Mouse (Mus musculus): ENCODE results near the gene Atp6v1fnb. TPM values are rescaled to one million over a fixed set of nuclear protein-coding genes. Genes with fewer than 3 reads are reported as not detected.

Atp6v1fnb gene
- total and polyA plus RNA-seq, 3 experiments: 0.13 TPM; not detected in 2

DNA sequence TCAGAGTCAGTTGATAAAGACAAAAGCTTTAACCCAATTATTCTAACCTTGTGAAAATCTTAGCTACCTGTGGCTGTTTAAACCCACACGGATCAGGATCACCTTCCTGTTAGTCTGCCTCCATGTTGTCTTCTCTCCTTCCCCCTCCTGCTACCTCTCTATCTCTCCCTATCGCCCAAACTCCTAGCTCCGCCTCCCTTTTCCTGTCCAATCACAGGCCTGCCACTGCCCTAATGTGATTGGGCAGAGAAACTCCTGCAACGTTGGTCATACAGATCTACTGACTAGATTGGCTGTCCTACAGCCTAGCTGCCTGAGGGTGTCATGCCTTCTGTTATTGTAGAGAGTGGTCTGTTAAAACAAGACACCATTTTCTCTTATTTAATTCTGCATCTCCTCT lies 21.4 kb upstream of the Atp6v1fnb start:
- H3K9ac ChIP-seq (ENCODE audit: control insufficient read depth, low read depth, low read length, poor library complexity, severe bottlenecking): no peak overlapping the region
- no peak overlapping the region for H3K27ac ChIP-seq (ENCODE audit: control insufficient read depth, low read depth, low read length)
- TF ChIP-seq GATA1 (IDR thresholded peaks at IDR 0.05; ENCODE audit: low read depth, low read length) (peak; percentile 68), POLR2A (IDR thresholded peaks at IDR 0.05; ENCODE audit: control insufficient read depth in 1 of 2, insufficient read depth in 1 of 2, low read depth in 1 of 2, low read length in 2 of 2, poor library complexity in 1 of 2) (peak in 1 of 2 experiments; percentile 56; a peak in 2 of 4 replicates), RAD21 (IDR thresholded peaks at IDR 0.05; ENCODE audit: low read depth, low read length) (no peak), HCFC1 (IDR thresholded peaks at IDR 0.05; ENCODE audit: low read depth, low read length) (0 out of 2 replicates have a peak, but pooled peaks have one; percentile 27), MEF2A (IDR thresholded peaks at IDR 0.05; ENCODE audit: extremely low read depth, insufficient replicate concordance, low read depth, low read length, poor library complexity, severe bottlenecking) (no peak), NELFE (IDR thresholded peaks at IDR 0.05; ENCODE audit: low read depth, low read length) (peak; percentile 44; the same call in 1 of the 2 replicates), TBP (IDR thresholded peaks at IDR 0.05; ENCODE audit: low read depth, low read length) (peak; percentile 57; the same call in 1 of the 2 replicates), MAX (IDR thresholded peaks at IDR 0.05; ENCODE audit: low read length) (peak; percentile 35; the same call in 1 of the 2 replicates)
- H3K36me3 ChIP-seq (ENCODE audit: control insufficient read depth in 1 of 2, insufficient read depth in 2 of 2, low read length in 2 of 2): no peaks in the 10 kb centered on the region; a peak in 1 of 4 replicates
- H3K9me3 ChIP-seq (replicated peaks; ENCODE audit: insufficient read depth, low read length): no peaks in the 10 kb centered on the region
- H3K4me1 ChIP-seq (ENCODE audit: control insufficient read depth in 1 of 2, insufficient read depth in 2 of 2, low read length in 2 of 2): peaks cover 2 to 4% of the 10 kb centered on the region in 2 experiments; a peak in 2 of 4 replicates
- H3K4me3 ChIP-seq (ENCODE audit: control insufficient read depth in 1 of 2, insufficient read depth in 1 of 2, low read depth in 2 of 2, low read length in 2 of 2): peak overlapping the region in 1 of 2 experiments; percentile 55; a peak in 2 of 4 replicates
- no peaks in the 10 kb centered on the region for H3K79me2 ChIP-seq (ENCODE audit: control insufficient read depth, insufficient read depth, low read length, poor library complexity)
- H3K27me3 ChIP-seq (ENCODE audit: control insufficient read depth in 1 of 2, insufficient read depth in 2 of 2, low read length in 2 of 2): no peaks in the 10 kb centered on the region
- DNase-seq (ENCODE audit: low read depth, low spot score): peak; percentile 88

DNA sequence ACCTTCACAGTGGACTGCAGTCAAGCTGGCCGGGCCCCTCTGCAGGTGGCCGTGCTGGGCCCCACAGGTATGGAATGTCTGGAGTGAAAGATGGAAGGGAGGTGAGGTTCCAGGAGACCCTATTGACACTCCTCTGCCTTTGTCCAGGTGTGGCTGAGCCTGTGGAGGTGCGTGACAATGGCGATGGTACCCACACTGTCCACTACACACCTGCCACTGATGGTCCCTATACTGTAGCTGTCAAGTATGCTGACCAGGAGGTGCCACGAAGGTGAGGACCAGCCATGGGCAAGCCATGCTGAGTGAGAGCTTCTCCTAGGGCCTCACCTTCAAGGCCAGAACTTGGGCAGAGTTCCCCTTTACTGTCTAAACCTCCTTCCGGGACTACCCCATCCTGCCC lies 20.6 kb upstream of the Atp6v1fnb start:
- H3K79me2 ChIP-seq (ENCODE audit: control insufficient read depth, insufficient read depth, low read length, poor library complexity): no peaks in the 10 kb centered on the region
- no peak overlapping the region for H3K27ac ChIP-seq (ENCODE audit: control insufficient read depth, low read depth, low read length)
- no peaks in the 10 kb centered on the region for H3K27me3 ChIP-seq (ENCODE audit: control insufficient read depth in 1 of 2, insufficient read depth in 2 of 2, low read length in 2 of 2)
- H3K36me3 ChIP-seq (ENCODE audit: control insufficient read depth in 1 of 2, insufficient read depth in 2 of 2, low read length in 2 of 2): no peaks in the 10 kb centered on the region; a peak in 1 of 4 replicates
- DNase-seq (ENCODE audit: low read depth, low spot score): no peak
- H3K4me3 ChIP-seq (ENCODE audit: control insufficient read depth in 1 of 2, insufficient read depth in 1 of 2, low read depth in 2 of 2, low read length in 2 of 2): no peak overlapping the region
- peaks cover 2 to 4% of the 10 kb centered on the region in 2 experiments; a peak in 2 of 4 replicates for H3K4me1 ChIP-seq (ENCODE audit: control insufficient read depth in 1 of 2, insufficient read depth in 2 of 2, low read length in 2 of 2)
- TF ChIP-seq MAX (IDR thresholded peaks at IDR 0.05; ENCODE audit: low read length): no peak
- TF ChIP-seq ZNF384 (IDR thresholded peaks at IDR 0.05; ENCODE audit: low read depth, low read length): no peak
- TF ChIP-seq USF1 (IDR thresholded peaks at IDR 0.05; ENCODE audit: low read depth, low read length): no peak
- no peak for TF ChIP-seq ELF1 (IDR thresholded peaks at IDR 0.05; ENCODE audit: low read depth, low read length)
- no peak for TF ChIP-seq ETS1 (IDR thresholded peaks at IDR 0.05; ENCODE audit: low read depth, low read length)
- no peak for TF ChIP-seq SMC3 (IDR thresholded peaks at IDR 0.05; ENCODE audit: low read depth, low read length)
- no peak for TF ChIP-seq MXI1 (IDR thresholded peaks at IDR 0.05; ENCODE audit: low read depth, low read length)
- TF ChIP-seq POLR2AphosphoS2 (IDR thresholded peaks at IDR 0.05; ENCODE audit: low read length): no peak
- no peak for TF ChIP-seq UBTF (IDR thresholded peaks at IDR 0.05; ENCODE audit: borderline replicate concordance, insufficient read depth, low read depth, low read length)
- no peak for TF ChIP-seq EP300 (IDR thresholded peaks at IDR 0.05; ENCODE audit: low read depth in 1 of 2, low read length in 2 of 2)
- no peak for TF ChIP-seq JUND (IDR thresholded peaks at IDR 0.05; ENCODE audit: low read depth, low read length)
- TF ChIP-seq HCFC1 (IDR thresholded peaks at IDR 0.05; ENCODE audit: low read depth, low read length): no peak
- TF ChIP-seq E2F4 (IDR thresholded peaks at IDR 0.05; ENCODE audit: borderline replicate concordance, low read depth, low read length): no peak
- TF ChIP-seq CHD2 (IDR thresholded peaks at IDR 0.05; ENCODE audit: low read length): no peak
- no peak for TF ChIP-seq ZMIZ1 (IDR thresholded peaks at IDR 0.05; ENCODE audit: low read depth, low read length)
- TF ChIP-seq MEF2A (IDR thresholded peaks at IDR 0.05; ENCODE audit: extremely low read depth, insufficient replicate concordance, low read depth, low read length, poor library complexity, severe bottlenecking): no peak
- TF ChIP-seq CHD1 (IDR thresholded peaks at IDR 0.05; ENCODE audit: low read depth, low read length): no peak
- no peak for TF ChIP-seq NRF1 (IDR thresholded peaks at IDR 0.05; ENCODE audit: insufficient read depth, low read depth, low read length, poor library complexity, severe bottlenecking)
- TF ChIP-seq USF2 (IDR thresholded peaks at IDR 0.05; ENCODE audit: borderline replicate concordance in 1 of 2, insufficient read depth in 1 of 2, low read depth in 1 of 2, low read length in 2 of 2): no peak
- no peak for TF ChIP-seq NELFE (IDR thresholded peaks at IDR 0.05; ENCODE audit: low read depth, low read length)
- H3K9me3 ChIP-seq (replicated peaks; ENCODE audit: insufficient read depth, low read length): no peaks in the 10 kb centered on the region
- no peak overlapping the region for H3K9ac ChIP-seq (ENCODE audit: control insufficient read depth, low read depth, low read length, poor library complexity, severe bottlenecking)

Data from MEL (cell line).